Mouse (Mus musculus) layer of hippocampus, postnatal 14 days (tissue): ENCODE measurements around the gene Rhbdd2. TPM values are rescaled to one million over a fixed set of nuclear protein-coding genes. Genes with fewer than 3 reads are reported as not detected.

Source experiments
- DNase-seq, 2 experiments: peaks; one replicate each; pipeline ENCODE4 v3.0.0; 2021 to 2022; ENCODE audit warnings: low spot score in 2 of 2, mixed read lengths in 1 of 2
- total RNA-seq, 2 experiments: library from RNA; stranded (reverse); gene quantifications; 2 replicates each; pipeline ENCODE4 v1.2.3; 2021

The Rhbdd2 gene
- total RNA-seq, 2 experiments from 2014 or later: 66.9 to 71.7 TPM

DNA sequence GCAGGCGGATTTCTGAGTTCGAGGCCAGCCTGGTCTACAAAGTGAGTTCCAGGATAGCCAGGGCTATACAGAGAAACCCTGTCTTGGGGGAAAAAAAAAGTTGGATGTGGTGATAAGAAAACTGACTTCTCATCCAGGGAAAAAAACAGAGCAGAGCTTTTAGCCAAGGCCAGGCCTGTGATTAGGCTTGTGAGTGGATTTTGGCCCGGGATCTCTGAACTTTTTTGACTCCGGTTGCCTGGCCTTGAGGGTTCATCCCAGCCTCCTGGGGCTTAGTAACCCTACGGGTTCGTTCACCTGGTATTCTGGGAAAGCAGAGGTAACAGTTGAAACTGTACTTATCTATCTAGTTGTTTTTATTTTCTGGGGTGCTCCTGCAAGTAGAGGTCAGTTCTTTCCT is 46.1 kb downstream of the Rhbdd2 start:
- DNase-seq: no peak

DNA sequence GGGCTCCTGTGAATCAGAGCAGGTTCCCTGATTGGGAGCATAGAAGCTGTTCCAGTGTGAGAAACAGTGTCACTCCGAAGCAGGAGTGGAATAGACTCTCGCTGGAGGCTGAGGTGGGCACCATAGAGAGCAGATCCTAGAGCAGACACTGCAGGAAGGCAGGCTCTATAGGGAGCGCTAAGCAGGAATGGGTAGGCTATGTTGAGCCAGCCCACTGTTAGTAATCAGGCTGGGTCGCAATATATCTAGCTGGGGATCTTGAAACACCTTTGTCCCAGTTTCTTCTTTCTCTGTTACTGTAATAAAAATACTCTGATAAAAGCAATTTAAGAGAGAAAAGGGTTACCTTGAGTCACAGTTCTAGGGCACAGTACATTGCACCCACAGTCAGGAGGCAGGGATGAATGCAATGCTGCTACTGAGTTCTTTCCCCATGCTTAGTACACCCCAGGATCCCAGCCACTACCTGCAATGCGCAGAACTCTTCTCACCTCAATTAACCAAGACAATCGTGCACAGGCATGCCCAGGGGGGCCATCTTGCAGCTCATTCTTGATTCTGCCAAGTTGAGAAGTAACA is 48.6 kb downstream of the Rhbdd2 start:
- no peak for DNase-seq

DNA sequence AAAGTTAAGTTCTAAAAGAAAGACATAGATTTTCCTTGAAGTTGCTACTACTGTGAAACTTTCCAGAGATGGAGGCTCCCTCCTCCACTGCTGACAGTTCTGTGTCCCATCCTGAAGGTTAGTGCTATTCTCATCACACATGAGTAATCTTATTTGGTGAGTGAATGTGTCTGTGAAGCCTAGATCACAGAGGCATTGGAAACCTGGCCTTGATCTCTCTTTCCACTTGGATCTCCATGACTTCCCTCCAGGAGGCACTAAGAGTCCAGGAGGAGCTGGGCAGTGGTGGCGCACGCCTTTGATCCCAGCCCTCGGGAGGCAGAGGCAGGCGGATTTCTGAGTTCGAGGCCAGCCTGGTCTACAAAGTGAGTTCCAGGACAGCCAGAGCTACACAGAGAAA is 49.6 kb downstream of the Rhbdd2 start:
- DNase-seq: no peak

DNA sequence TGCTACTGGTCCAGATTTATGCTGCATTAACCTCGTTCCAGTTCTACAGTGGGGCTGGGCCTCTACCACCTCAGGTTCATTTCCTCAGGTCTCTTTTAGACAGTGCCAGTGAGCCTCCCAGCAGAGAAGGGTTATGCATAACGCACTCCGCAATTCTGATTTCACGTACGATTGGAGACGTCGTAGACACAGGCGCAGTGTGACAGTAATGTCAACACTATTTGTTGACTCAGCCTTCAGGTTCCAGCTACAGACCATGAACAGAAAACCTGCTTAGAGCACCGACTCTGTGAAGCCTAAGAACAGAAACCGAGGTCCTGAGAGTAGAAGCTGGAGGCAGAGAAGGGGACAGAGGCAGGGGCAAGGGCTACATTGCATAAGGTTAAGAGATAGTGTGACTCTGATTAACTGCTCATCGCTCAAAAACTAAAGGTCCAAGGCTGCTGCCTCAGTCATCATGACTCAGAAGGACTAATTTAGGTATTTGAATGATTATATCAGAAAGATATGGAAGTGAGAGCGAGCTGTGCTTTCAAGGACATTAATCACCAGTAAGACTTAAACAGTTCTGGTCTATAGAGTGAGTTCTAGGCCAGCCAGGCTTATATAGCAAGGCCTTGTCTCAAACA is 50.6 kb downstream of the Rhbdd2 start:
- no peak for DNase-seq

DNA sequence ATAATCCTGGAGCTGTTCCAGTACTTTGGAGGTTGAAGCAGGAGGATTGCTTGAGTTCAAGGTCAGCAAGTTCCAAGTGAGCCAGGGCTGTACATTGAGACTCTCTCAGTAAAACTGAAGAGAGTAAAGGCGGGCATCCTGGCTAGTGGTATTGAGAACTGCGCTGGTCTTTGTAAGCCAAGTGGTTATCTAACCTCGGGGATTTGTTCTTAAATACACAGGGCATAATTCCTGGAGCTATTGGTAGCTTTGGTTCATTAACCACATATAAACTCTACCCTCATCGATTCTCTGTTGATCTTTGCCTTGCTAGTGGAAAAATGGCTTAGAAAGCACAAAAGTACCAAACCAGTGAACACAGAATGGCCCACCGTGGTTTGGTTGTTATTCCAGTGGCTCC is 58.0 kb downstream of the Rhbdd2 start:
- no peak for DNase-seq

DNA sequence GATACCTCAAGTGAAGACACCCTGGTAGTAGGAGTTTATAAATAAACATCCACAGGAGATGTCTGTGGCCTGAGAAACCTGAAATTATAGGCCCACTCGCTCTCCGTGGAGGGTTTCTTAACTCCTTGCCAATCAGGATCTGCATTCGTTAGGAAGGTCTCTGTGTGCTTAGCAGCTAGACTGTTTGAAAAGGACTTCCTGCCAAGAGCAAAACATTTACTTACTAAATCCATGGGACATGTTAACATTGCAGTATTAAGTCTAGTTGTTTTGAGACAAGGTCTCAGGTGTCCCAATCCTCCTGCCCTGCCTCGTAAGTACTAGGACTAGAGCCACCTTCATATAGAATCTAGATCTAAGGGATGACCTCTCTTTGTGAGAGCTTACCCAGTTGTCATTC is 58.8 kb downstream of the Rhbdd2 start:
- DNase-seq: no peak

DNA sequence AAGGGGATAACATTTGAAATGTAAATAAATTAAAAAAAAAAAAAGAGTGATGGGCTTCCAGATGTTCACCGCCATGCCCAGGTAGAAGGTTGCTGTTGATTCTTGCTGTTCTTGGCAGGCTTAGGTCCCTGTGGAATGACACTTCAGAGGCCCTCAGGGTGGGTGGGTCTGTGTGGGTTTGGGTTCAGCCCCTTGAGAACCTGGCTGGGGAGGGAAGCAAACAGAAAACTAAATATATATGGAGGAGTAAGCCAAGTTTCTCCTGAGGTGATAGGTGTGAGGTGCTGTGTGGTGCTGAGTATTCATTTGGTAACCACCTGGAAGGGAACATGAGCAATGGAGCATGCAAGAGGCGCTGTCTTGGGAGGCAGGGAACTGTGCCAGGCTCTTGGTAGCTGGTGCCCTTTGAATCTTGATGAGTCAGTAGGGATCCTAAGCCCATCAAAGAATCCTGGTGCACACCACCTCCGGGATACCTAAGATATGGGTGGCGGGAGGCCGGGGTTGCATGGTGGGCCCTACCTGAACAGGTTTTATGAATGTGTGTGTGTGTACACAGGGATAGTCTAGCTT is 60.9 kb downstream of the Rhbdd2 start:
- no peak for DNase-seq

DNA sequence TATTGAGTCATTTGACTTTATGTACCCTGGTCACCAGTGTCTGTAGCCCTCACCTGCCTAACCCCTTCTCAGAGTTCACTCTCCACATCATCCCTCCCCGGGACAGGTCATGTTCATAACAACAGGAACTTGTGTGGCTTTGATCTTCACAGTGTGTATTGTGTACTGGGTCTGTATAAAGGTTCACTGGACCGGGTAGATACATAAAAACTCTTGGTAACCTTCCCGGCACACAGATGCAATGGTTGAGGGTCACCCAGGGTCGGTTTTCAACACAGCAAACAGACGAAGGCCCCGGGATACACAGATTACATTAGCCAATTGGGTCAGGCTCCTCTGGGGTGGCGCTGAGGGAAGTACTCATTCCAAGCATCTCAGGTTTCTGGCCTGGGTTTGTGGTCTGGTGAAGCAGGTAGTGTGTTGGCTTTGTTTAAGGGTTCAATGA is 62.9 kb downstream of the Rhbdd2 start:
- no peak for DNase-seq

Other genes with a start within 250 kb of the Rhbdd2 start
- 10 to 100 TPM; 46.1 to 48.1 TPM for gene Pom121, start 238.1 kb upstream of the Rhbdd2 start, total RNA-seq
- gene Hip1, start 87.5 kb upstream of the Rhbdd2 start, total RNA-seq: 10 to 100 TPM; 56.1 to 62.6 TPM
- gene Ccl26, start 69.0 kb upstream of the Rhbdd2 start, total RNA-seq: not detected
- gene Ccl24, start 59.6 kb upstream of the Rhbdd2 start, total RNA-seq: under 1 TPM in 1 of 2 experiments, not detected in 1; 0.44 TPM
- 10 to 100 TPM; 81.9 to 87.8 TPM for gene Por, start 37.4 kb downstream of the Rhbdd2 start, total RNA-seq
- 10 to 100 TPM; 13.7 to 15.6 TPM for gene Tmem120a, start 111.8 kb downstream of the Rhbdd2 start, total RNA-seq
- under 1 TPM in 1 of 2 experiments, not detected in 1; 0.44 TPM for gene Styxl1, start 145.8 kb downstream of the Rhbdd2 start, total RNA-seq
- gene Mdh2, start 145.9 kb downstream of the Rhbdd2 start, total RNA-seq: 100 to 1,000 TPM; 463 to 479 TPM
- 10 to 100 TPM; 63.2 to 68.4 TPM for gene Srrm3, start 174.3 kb downstream of the Rhbdd2 start, total RNA-seq